Mouse (Mus musculus): ENCODE results near the gene Ugt1a6b.

DNA sequence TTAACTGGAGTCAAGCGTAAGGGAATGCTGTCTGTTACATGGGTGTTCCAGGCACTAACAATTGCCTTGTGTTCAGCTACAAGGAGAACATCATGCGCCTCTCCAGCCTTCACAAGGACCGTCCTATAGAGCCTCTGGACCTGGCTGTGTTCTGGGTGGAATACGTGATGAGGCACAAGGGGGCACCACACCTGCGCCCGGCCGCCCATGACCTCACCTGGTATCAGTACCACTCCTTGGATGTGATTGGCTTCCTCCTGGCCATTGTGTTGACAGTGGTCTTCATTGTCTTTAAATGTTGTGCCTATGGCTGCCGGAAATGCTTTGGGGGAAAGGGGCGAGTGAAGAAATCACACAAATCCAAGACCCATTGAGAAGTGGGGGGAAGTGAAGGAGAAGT lies 115.0 kb downstream of the Ugt1a6b start:
- TF ChIP-seq CTCF (conservative IDR thresholded peaks at IDR 0.05; ENCODE audit: insufficient read depth, insufficient read length, low read depth, low read length) = no peak
- TF ChIP-seq POLR2A (IDR thresholded peaks at IDR 0.05; ENCODE audit: low read depth, low read length) = no peak
